Mouse (Mus musculus): ENCODE data around the gene Prpf6. TPM values are rescaled to one million over a fixed set of nuclear protein-coding genes. Genes with fewer than 3 reads are reported as not detected.
A peak's percentile ranks its signal among the peaks of the same experiment; 100 is the strongest.

The Prpf6 gene
- polyA plus RNA-seq, 1 experiment from 2014 or later = 50.3 TPM

DNA sequence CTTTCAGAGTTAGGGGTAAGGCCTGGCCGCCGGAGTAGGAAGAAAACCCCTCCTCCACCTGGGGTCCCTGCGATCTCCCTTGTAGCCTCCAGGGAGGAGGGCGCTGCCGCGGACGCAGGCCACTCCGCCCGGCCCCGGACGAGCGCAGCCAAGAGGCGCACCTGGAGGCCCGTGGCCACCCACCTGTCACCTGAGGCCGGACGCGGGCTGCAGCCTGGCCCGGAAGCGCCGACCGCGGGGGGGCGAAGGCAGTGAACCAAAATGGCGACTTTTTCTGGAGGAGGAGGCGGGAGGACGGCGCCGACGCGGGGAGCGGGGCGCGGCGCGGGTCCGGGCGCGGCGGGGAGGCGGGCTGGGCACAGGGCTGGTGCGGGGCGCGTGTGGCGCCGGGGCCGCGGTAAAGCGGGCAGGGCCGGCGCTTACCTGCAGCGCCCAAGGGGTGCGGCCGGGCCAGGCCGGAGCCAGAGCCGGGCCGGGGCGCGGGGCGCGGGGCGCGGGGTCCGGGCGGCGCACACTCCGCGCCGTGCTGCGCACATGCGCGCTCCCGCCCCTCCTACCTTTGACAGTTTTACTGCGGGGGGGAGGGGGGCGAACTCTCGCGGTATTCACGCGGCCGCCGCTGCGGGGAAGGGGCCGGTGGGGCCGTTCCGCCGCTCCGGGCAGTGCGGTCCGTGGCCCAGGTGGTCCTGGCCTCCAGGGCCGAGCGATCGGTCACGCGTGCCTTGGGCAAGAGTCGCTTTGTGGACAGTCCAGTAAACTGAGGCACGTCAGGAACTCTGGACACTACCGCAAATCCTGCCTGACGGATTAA lies 768 bp downstream of the Prpf6 start, which contains the start of gene Zfp512b:
Zfp512b (minus strand) TSS at position 573 of the 811 bp plus-strand sequence.
- Histone ChIP-seq H3K4me3 (ENCODE audit: low read depth, low read length) (peak within 1 kb of the TSS; percentile 98), H3K9ac (replicated peaks; ENCODE audit: low read depth, low read length) (peak within 1 kb of the TSS; percentile 94), H3K27ac (ENCODE audit: low read depth, low read length) (peak within 1 kb of the TSS; percentile 86), H3K27me3 (ENCODE audit: control insufficient read depth, insufficient read depth, low read length) (no peaks in the 10 kb centered on the region), H3K36me3 (ENCODE audit: control insufficient read depth, insufficient read depth, low read length) (peaks cover 33% of the 10 kb centered on the region), H3K9me3 (ENCODE audit: control insufficient read depth, low read length) (no peaks in the 10 kb centered on the region), H3K4me1 (ENCODE audit: control insufficient read depth, insufficient read depth, low read length) (peaks cover 20% of the 10 kb centered on the region), H3K4me2 (ENCODE audit: low read depth, low read length) (peak within 1 kb of the TSS; percentile 85)
- 1% methylated on average over 77 of the region's 97 CpGs for WGBS
- ATAC-seq (ENCODE audit: low read depth) = peak; percentile 86

DNA sequence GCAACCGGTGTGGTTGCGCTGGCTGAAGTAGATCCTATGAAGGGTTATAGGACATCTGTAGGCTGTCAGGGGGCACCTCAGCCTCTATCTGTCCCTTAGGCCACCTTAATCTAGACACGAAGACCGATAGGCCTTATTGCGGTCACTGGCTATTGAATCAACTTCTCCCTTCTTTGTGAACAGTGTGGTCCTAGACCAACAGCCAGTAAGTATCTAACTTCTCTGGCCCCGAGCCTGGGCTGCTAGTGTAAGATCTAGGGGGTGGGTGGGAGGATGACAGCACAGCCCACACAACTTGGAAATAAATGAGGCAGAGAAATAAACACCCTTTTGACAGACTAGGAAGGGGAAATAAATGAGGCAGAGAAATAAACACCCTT lies 1.4 kb downstream of the Prpf6 start:
- WGBS = 5% methylated on average over 6 of the region's 6 CpGs
- peaks cover 23% of the 10 kb centered on the region for H3K4me1 ChIP-seq (ENCODE audit: control insufficient read depth, insufficient read depth, low read length)

DNA sequence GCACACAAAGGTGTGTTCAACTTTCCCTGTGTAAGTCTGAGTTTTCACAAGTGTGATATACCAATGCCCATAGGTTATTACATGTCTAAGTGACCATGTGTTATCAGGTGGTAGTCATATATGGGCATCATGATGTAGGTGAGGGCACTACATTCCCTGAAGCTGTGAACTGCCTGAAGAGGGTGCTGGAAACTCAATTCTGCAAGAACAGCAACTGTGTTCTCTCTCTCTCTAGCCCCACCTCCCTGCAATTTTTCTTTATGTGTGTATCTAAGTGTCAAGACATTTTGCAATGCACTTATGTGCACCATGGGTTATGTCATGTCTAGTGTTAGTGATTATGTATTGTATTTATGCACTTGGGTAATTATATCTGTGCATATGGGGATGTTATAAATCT lies 2.3 kb downstream of the Prpf6 start:
- peaks cover 23% of the 10 kb centered on the region for H3K4me1 ChIP-seq (ENCODE audit: control insufficient read depth, insufficient read depth, low read length)
- no peak overlapping the region for H3K9ac ChIP-seq (replicated peaks; ENCODE audit: low read depth, low read length)
- H3K27me3 ChIP-seq (ENCODE audit: control insufficient read depth, insufficient read depth, low read length) = no peaks in the 10 kb centered on the region
- ATAC-seq (ENCODE audit: low read depth) = no peak
- H3K4me3 ChIP-seq (ENCODE audit: low read depth, low read length) = no peak overlapping the region
- H3K9me3 ChIP-seq (ENCODE audit: control insufficient read depth, low read length) = no peaks in the 10 kb centered on the region
- peaks cover 20% of the 10 kb centered on the region for H3K36me3 ChIP-seq (ENCODE audit: control insufficient read depth, insufficient read depth, low read length)
- H3K4me2 ChIP-seq (ENCODE audit: low read depth, low read length) = no peak overlapping the region
- no peak overlapping the region for H3K27ac ChIP-seq (ENCODE audit: low read depth, low read length)

More for the DNA sequence above, 1.4 kb downstream of the Prpf6 start:
- Histone ChIP-seq H3K27me3 (ENCODE audit: control insufficient read depth, insufficient read depth, low read length) (no peaks in the 10 kb centered on the region), H3K4me3 (ENCODE audit: low read depth, low read length) (peak overlapping the region; percentile 98), H3K4me2 (ENCODE audit: low read depth, low read length) (peak overlapping the region; percentile 85), H3K27ac (ENCODE audit: low read depth, low read length) (peak overlapping the region; percentile 86), H3K9me3 (ENCODE audit: control insufficient read depth, low read length) (no peaks in the 10 kb centered on the region), H3K9ac (replicated peaks; ENCODE audit: low read depth, low read length) (peak overlapping the region; percentile 94), H3K36me3 (ENCODE audit: control insufficient read depth, insufficient read depth, low read length) (peaks cover 27% of the 10 kb centered on the region)
- ATAC-seq (ENCODE audit: low read depth) = peak; percentile 7; the same call in 1 of the 2 replicates

DNA sequence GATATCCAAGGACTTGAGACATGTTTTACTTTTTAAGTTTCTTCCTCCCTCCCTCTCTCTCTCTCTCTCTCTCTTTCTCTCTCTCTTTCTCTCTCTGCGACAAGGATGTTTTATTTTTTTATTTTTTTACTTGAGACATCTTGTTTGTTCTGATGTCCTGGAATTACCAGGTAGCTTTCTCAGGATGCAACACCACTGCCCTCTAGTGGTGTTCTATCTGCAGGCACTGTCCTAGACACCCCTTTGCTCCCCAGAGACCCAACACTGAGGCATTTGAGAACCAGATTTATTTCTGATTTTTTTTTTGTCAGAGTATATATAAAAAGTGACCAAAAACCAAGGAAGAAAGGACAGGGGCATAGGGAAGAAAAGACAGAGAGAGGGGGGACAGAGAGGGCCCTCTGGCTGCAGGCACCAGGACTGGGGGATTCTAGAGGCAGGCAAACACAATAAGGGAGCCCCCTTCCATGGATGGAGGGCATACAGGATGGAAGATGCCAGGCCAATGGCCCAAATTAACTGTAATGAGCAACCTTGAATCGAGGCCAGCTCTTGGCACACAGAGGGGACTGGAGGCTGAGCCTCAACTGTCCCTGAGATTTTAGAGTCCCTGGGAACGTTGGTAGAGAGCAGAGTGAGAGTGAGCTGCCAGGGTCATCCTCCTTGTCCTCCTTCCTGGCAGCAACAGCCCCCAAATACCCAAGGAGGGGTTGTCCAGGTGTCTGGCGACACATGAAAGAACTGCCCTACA lies 3.5 kb downstream of the Prpf6 start:
- WGBS = 70% methylated on average over 4 of the region's 4 CpGs
- H3K9me3 ChIP-seq (ENCODE audit: control insufficient read depth, low read length) = no peaks in the 10 kb centered on the region
- no peak overlapping the region for H3K9ac ChIP-seq (replicated peaks; ENCODE audit: low read depth, low read length)
- H3K4me2 ChIP-seq (ENCODE audit: low read depth, low read length) = no peak overlapping the region
- 0 out of 2 replicates have a peak, but pooled peaks cover 10% of the 10 kb centered on the region for H3K36me3 ChIP-seq (ENCODE audit: control insufficient read depth, insufficient read depth, low read length)
- H3K4me1 ChIP-seq (ENCODE audit: control insufficient read depth, insufficient read depth, low read length) = peaks cover 23% of the 10 kb centered on the region
- H3K4me3 ChIP-seq (ENCODE audit: low read depth, low read length) = no peak overlapping the region
- no peak for ATAC-seq (ENCODE audit: low read depth)
- H3K27me3 ChIP-seq (ENCODE audit: control insufficient read depth, insufficient read depth, low read length) = no peaks in the 10 kb centered on the region
- H3K27ac ChIP-seq (ENCODE audit: low read depth, low read length) = no peak overlapping the region

DNA sequence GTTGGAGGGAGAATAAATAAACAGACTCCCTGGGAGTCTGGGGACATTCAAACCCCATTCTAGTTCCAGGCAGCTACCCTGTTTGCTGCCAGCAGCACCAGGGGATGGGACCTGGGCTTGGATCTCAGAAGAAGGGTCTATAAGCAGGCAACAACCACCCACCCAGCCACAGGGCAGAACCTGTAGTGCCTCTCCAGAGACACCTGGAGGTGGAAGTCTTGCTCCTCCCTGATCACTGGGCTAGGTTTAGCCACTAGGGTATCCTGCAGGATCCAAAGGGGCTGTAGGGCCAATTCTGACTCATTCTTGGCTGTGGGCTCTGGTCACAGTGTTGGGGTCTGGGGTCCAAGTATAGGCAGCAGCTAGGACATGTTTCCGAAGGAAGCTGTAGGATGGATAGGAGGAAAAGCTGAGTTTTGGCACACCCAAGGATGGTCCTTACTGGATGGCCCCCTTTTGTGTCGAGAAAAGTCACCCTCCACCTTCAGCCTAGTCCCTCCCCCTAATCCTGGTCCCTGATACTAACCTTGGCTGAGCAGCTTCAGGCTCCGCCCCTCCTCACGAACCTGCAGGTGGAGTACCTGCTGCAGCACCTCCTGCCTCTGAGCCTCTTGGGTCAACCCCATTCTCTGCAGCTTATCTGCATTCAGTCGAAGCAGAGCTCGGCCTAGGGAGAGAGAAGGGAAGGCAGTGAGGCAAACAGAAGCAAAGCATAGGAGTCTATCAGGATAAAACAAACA lies 4.7 kb downstream of the Prpf6 start:
- ATAC-seq (ENCODE audit: low read depth) = no peak
- 69% methylated on average over 6 of the region's 6 CpGs for WGBS
- Histone ChIP-seq H3K4me2 (ENCODE audit: low read depth, low read length) (no peak overlapping the region), H3K27ac (ENCODE audit: low read depth, low read length) (no peak overlapping the region), H3K4me3 (ENCODE audit: low read depth, low read length) (no peak overlapping the region), H3K9ac (replicated peaks; ENCODE audit: low read depth, low read length) (no peak overlapping the region), H3K27me3 (ENCODE audit: control insufficient read depth, insufficient read depth, low read length) (no peaks in the 10 kb centered on the region), H3K36me3 (ENCODE audit: control insufficient read depth, insufficient read depth, low read length) (0 out of 2 replicates have a peak, but pooled peaks cover 4% of the 10 kb centered on the region), H3K4me1 (ENCODE audit: control insufficient read depth, insufficient read depth, low read length) (peaks cover 19% of the 10 kb centered on the region), H3K9me3 (ENCODE audit: control insufficient read depth, low read length) (no peaks in the 10 kb centered on the region)

DNA sequence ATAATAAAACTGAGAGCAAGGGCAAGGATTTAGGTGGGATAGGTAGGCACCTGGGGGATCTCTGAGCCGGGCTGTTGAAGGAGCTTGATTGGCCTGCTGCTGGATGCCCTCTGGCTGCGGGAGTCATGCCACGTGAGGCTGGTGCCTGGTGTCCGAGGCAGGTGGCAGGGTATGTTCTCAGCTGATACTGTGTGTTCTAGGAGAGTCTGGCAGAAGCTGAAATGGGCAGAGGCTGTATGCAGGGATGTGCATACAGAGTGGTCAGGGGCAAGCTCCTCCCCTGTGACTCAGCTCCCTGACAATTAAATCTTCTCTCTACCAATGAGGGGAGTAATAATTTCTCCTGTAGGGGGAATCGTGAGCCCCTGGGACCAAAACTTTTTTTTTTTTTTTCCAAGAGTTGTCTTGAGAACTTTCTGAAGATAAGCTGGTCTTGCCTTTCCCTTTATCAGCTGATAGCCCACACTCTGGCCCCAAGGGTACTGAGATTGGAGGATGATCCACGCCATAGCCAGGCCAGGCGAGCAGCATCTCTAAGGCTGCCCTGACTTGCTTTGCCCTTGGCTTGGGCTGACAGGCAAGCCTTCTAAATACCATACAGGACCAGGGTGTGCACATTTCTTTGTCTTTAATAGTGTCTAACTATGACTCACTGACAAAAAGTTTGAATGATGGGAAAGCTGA lies 5.9 kb downstream of the Prpf6 start:
- no peak overlapping the region for H3K27ac ChIP-seq (ENCODE audit: low read depth, low read length)
- H3K4me3 ChIP-seq (ENCODE audit: low read depth, low read length) = no peak overlapping the region
- H3K9ac ChIP-seq (replicated peaks; ENCODE audit: low read depth, low read length) = no peak overlapping the region

DNA sequence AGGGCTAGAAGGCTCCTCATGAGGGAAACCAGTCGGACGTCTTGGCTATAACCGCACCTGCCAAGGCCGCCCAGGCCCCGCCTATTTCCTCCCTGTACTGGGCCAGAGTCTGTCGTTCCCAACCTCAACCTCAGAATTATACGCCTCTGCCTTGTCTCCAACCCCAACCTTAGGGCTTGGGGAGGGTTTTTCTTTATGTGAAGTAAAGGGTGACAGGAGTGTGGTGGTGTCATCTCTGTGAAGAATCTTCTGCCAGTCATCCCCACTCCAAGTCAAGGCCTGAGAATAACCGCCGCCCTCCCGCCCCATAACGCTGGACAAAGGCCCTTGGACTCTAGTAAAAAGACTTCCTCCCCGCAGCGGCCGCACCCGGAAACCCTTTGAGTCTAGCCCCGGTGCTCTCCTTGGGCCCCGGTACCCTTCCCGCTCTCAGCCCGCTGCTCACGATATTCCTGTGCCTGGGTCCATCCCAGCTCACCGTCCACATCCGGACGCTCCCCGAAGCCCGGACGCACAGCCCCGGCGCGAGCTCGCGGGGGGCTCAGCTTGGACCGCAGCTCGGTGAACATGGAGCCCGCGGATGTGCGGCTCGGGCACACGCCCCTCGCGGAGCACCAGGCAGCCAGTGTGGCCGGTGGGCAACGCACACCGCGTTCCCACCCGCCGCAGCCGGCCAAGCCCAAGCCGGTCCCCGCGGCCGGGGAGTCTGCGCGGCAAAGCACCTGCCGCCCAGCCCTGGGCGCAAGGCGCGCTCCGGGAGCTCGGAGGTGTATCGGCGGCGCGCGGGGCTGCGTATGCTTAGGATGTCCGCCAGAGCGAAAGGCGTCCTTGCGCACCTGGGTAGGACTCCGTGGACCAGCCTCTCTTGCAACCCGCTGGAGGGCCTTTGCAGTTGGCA lies 7.0 kb downstream of the Prpf6 start, which contains the start of gene Samd10:
Samd10 (minus strand) TSS at position 759 of the 898 bp plus-strand sequence.
- ATAC-seq (ENCODE audit: low read depth) = peak; percentile 47; the same call in 1 of the 2 replicates
- 1% methylated on average over 61 of the region's 71 CpGs for WGBS
- Histone ChIP-seq H3K9ac (replicated peaks; ENCODE audit: low read depth, low read length) (peak within 1 kb of the TSS; percentile 90), H3K4me3 (ENCODE audit: low read depth, low read length) (peak within 1 kb of the TSS; percentile 76), H3K36me3 (ENCODE audit: control insufficient read depth, insufficient read depth, low read length) (0 out of 2 replicates have a peak, but pooled peaks cover 4% of the 10 kb centered on the region), H3K27ac (ENCODE audit: low read depth, low read length) (peak within 1 kb of the TSS; percentile 90), H3K4me1 (ENCODE audit: control insufficient read depth, insufficient read depth, low read length) (peaks cover 17% of the 10 kb centered on the region), H3K9me3 (ENCODE audit: control insufficient read depth, low read length) (no peaks in the 10 kb centered on the region), H3K27me3 (ENCODE audit: control insufficient read depth, insufficient read depth, low read length) (no peaks in the 10 kb centered on the region), H3K4me2 (ENCODE audit: low read depth, low read length) (peak within 1 kb of the TSS; percentile 77)

More for the DNA sequence above, 5.9 kb downstream of the Prpf6 start:
- 0 out of 2 replicates have a peak, but pooled peaks cover 4% of the 10 kb centered on the region for H3K36me3 ChIP-seq (ENCODE audit: control insufficient read depth, insufficient read depth, low read length)
- H3K9me3 ChIP-seq (ENCODE audit: control insufficient read depth, low read length) = no peaks in the 10 kb centered on the region
- peak overlapping the region; percentile 77 for H3K4me2 ChIP-seq (ENCODE audit: low read depth, low read length)
- peaks cover 21% of the 10 kb centered on the region for H3K4me1 ChIP-seq (ENCODE audit: control insufficient read depth, insufficient read depth, low read length)
- 74% methylated on average over 7 of the region's 7 CpGs for WGBS
- ATAC-seq (ENCODE audit: low read depth) = no peak
- no peaks in the 10 kb centered on the region for H3K27me3 ChIP-seq (ENCODE audit: control insufficient read depth, insufficient read depth, low read length)
